ENCODE assay signal across 30 mouse cellular contexts in genomic region chr5:17489894-17490293, GRCm38 (mm10). TPM values are rescaled to one million over a fixed set of nuclear protein-coding genes. Genes with fewer than 3 reads are reported as not detected.
"Had no signal": no experiment of that assay in that cellular context is flagged by ENCODE, and none has a peak within 500 bp of the region (broad histone marks: within the 10 kb centered on the region; RNA-seq: fewer than 3 reads in every experiment).

No protein-coding gene starts in this region.

- H3K9me3 ChIP-seq: heart, embryonic 10.5 days; heart, embryonic 12.5 days; hindbrain, embryonic 10.5 days; hindbrain, embryonic 12.5 days; intestine, embryonic 15.5 days; limb, embryonic 12.5 days; liver, embryonic 12.5 days had no signal

- ATAC-seq: hindbrain, embryonic 16.5 days; inflammation-experienced regulatory T-cells, adult 6 months; intestine, embryonic 15.5 days; intestine, postnatal 0 days; liver, embryonic 12.5 days had no signal

- H3K27ac ChIP-seq: heart, embryonic 10.5 days; hindbrain, embryonic 10.5 days; hindbrain, embryonic 12.5 days; hindbrain, embryonic 14.5 days; intestine, embryonic 15.5 days; layer of hippocampus, adult 2 months; left cerebral cortex, adult 2 months; liver, embryonic 12.5 days; liver, embryonic 14.5 days had no signal

- H3K4me3 ChIP-seq: heart, embryonic 10.5 days; heart, embryonic 12.5 days; hindbrain, embryonic 10.5 days; hindbrain, embryonic 12.5 days; intestine, embryonic 15.5 days; layer of hippocampus, adult 2 months; left cerebral cortex, adult 2 months; limb, embryonic 12.5 days; liver, embryonic 12.5 days had no signal

- H3K4me2 ChIP-seq: heart, embryonic 12.5 days; hindbrain, embryonic 12.5 days; hindbrain, embryonic 14.5 days; intestine, embryonic 15.5 days; limb, embryonic 12.5 days; liver, embryonic 12.5 days had no signal

- H3K36me3 ChIP-seq: heart, embryonic 10.5 days; heart, embryonic 12.5 days; hindbrain, embryonic 10.5 days; hindbrain, embryonic 12.5 days; intestine, embryonic 15.5 days; limb, embryonic 12.5 days; liver, embryonic 12.5 days had no signal

- H3K9ac ChIP-seq: heart, embryonic 12.5 days; hindbrain, embryonic 12.5 days; hindbrain, embryonic 14.5 days; intestine, embryonic 15.5 days; limb, embryonic 12.5 days; liver, embryonic 12.5 days; liver, embryonic 14.5 days had no signal

- DNase-seq: gastrocnemius, postnatal 10 days; gastrocnemius, postnatal 25 days; heart, postnatal 10 days; heart, postnatal 4 days; kidney, adult 18-20 months; kidney, adult 8-10 months; kidney, postnatal 10 days; kidney, postnatal 25 days; kidney, postnatal 4 days; left cerebral cortex, postnatal 4 days had no signal

- H3K27me3 ChIP-seq: heart, embryonic 12.5 days; hindbrain, embryonic 12.5 days; intestine, embryonic 15.5 days; limb, embryonic 12.5 days; liver, embryonic 12.5 days had no signal

- H3K4me1 ChIP-seq: heart, embryonic 10.5 days; heart, embryonic 12.5 days; hindbrain, embryonic 10.5 days; hindbrain, embryonic 12.5 days; intestine, embryonic 15.5 days; liver, embryonic 12.5 days had no signal

RNA-seq across cellular contexts. Expression of gene Speer4f1, which starts 14.0 kb away (rescaled TPM):
- polyA plus RNA-seq: frontal cortex, adult 2 months; heart, embryonic 10.5 days; heart, embryonic 12.5 days; heart, embryonic 14.5 days; heart, embryonic 16.5 days; hindbrain, embryonic 10.5 days; hindbrain, embryonic 12.5 days; hindbrain, embryonic 14.5 days; hindbrain, embryonic 16.5 days; inflammation-experienced regulatory T-cells, adult 6 months; intestine, embryonic 15.5 days; intestine, postnatal 0 days; kidney, embryonic 14.5 days; limb, embryonic 12.5 days; liver, adult 2 months; liver, embryonic 12.5 days; liver, embryonic 14.5 days; liver, embryonic 16.5 days had no signal
